Mouse (Mus musculus) erythroblast, embryonic 14.5 days (primary cell): ENCODE data around the gene Agmo.

Experiments used
- GATA1 ChIP-seq: IDR thresholded peaks from 2 replicates; pipeline ENCODE4 v1.6.1; 2012; ENCODE audit warnings: low read length, inconsistent platforms, mixed read lengths
- TAL1 ChIP-seq: IDR thresholded peaks from 3 replicates; pipeline ENCODE4 v1.6.1; 2012; ENCODE audit warnings: low read length, inconsistent platforms, mixed read lengths

- TF ChIP-seq GATA1 (no peak), TAL1 (no peak)
Observed at GRCm38 (mm10) chr12:37263685-37264084, 22.2 kb downstream of the Agmo start.
